Mouse (Mus musculus): ENCODE results near the gene Ccdc88c. TPM values are rescaled to one million over a fixed set of nuclear protein-coding genes. Genes with fewer than 3 reads are reported as not detected.

Gene Ccdc88c
- 10 to 100 TPM; 43.0 to 49.7 TPM for total RNA-seq (2021)
- long read RNA-seq, full-length matches to known transcripts, result 2 of 9 reads
- long read RNA-seq, partial matches to known transcripts, result 7 of 9 reads
- long read RNA-seq, other reads (novel, unspliced or antisense), result 0 of 9 reads

DNA sequence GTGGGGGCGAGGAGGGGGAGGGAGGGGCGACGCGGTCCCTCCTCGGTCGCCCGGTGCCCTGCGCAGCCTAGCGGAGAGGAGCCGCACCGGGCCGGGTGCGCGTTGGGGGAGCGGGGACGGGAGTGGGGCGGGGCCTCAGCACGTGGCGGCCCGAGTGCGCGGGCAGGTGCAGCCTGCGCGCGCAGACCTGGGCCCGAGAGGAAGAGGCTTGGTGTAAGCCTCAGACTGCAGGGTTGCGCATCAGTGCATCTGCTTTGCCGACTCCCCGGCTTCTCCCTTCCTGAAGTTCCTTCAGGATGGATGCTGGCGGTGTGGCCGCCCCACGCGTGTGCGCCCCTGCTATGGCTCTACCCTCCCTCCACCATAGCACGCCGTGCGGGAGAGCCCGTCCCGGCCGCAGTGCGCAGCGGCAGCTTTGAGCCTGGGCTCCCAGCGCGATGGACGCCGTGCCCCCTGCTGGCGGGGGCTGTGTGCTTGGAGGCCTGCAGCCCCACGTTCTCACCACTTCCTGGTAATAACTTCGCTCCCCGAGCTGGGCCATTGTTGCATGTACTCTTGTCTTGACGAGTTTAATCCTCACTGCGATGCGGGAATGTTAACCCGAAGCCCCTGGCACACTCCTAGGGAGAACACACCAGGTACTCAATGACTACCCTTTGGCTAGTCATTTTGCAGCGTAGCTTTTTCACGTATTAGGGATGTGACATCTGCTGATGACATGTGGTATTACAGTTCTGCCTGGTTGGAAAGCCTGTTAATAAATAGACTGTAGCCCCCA lies at the start of gene Ccdc88c:
Gene Ccdc88c, minus strand, starts transcription at position 103 of the 778 bp plus-strand sequence.
- DNase-seq (ENCODE audit: low spot score in 2 of 2), result peak; percentile 82 to 87

DNA sequence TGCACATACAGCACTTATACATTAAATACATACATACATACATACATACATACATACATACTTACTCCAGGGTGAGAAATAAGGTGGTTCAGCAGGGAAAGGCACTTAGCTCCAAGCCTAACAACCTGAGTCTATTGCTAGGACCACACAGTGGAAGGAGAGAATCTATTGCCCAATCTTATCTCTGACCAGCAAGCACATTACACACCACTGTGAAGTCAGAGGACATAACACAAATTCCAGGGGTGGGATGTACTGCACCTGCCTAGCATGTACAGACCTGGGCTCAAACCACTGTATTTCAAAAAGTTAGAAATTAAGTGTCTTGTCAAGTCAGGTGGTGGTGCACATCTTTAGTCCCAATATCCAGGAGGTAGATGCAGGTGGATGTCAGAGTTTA lies 49.1 kb upstream of the Ccdc88c start:
- DNase-seq (ENCODE audit: low spot score in 2 of 2), result no peak

DNA sequence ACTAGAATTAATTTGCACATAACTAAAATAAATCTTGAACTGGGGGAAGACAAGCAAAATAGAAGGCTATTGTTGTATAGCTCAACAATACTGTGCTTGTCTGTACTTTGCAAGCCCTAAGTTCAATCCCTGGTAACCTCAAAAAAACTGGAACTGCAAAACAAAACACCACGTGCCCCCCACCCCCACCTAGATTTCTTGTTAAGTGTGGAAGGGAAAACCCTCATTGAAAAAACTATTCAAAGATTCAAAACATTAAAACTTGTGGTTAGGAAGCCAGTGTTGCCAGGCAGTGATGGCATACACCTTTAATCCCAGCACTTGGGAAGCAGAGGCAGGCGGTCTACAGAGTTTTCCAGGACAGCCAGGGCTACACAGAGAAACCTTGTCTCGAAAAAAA lies 46.6 kb upstream of the Ccdc88c start:
- no peak for DNase-seq (ENCODE audit: low spot score in 2 of 2)

- DNase-seq (ENCODE audit: low spot score in 2 of 2), result no peak
These were observed 46.1 kb upstream of the Ccdc88c start for GRCm38 (mm10) chr12:101074821-101075429.

DNA sequence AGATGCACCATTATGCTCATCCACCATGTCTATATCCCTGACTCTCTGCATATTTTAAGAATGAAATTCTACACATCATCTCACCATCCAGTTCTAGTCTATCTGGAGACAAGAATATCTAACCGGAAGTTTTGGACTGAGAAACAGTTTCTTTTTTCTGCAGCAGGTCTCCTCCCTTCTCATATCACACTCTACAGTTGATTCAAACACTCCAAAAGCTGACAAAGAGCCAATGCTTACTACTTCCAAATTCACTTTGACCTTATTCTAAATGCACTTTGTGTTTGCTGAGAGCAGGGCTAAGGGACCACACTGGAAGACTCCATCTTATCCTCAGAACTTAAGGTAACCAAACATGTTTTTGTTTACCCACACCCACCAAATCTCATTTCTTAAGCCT lies 41.0 kb upstream of the Ccdc88c start:
- DNase-seq (ENCODE audit: low spot score in 2 of 2), result no peak

GRCm38 (mm10) chr12:101066329-101066728 lies 37.5 kb upstream of the Ccdc88c start:
- no peak for DNase-seq (ENCODE audit: low spot score in 2 of 2)

GRCm38 (mm10) chr12:101039956-101040355 lies 11.1 kb upstream of the Ccdc88c start:
- no peak for DNase-seq (ENCODE audit: low spot score in 2 of 2)

DNA sequence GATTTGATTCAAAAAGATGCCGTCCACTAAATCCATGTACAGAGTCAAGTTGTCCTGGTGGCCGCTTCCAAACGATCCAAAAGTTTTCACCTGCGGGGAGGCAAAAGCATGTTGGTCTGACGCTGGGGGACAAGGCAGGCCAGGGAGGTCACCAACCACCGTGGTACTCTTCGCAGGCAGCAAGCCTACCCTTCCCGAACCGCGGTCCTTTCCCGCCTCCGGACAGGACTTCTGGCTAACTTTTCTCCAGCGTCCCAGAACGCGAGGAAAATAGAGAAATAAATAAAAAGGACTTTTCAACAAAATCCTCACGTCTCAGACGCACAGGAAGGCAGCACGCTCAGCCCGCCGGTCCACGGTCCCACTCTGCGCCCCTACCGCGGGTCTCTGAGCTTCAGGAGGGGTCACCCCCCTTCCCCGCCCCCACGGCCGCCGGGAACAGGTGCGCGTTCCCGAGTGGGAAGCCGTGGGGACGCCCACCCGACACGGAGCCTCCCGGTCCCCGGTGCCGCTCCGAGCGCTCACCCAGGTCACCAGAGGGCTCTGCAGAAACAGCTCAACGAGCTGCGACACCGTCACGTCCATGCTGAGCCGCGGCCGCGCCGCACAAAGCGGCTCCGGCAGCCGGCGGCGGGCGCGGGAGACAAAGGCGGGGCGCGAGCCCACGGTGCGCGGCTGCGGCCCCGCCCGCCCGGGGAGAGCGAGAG lies 456 bp downstream of the Ccdc88c start:
- DNase-seq (ENCODE audit: low spot score in 2 of 2), result no peak

DNA sequence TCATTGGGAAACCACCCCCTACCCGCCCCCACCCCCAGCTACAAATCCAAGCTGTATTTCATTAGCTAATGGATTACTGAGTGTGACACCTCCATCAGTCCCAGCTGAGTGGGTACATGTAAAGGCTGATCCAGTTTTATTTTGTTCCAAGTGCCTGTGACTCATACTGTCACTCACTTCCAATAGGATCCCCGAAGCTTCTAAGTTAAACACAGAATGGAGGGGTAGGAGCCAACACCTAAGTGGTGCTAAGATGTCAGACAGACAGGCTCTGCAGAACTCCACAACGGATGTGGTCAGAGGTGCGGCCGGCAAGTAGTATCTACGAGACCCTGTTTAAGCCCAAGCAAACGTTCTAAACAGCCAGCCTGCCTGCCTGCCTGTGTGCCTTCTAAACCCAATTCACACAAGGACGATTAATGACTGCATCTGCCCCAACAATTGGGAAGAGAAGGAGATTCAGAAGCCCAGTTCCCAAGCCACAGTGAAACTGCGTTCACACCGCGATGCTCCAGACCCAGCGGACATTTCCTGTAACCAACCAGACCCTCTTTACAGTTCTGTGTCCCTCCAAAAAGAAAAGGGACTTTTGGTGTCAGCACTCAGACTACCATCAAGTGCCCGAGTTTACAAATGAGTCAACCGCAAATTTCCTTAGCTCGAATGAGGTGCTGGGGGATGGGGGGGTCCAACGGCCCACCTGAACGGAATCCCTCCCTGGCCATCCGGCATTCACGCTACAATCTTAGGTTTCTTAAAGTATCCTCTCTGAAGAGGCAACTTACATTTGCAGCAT lies 1.2 kb downstream of the Ccdc88c start:
- DNase-seq (ENCODE audit: low spot score in 2 of 2), result peak in 1 of 2 experiments; percentile 38

GRCm38 (mm10) chr12:101026946-101027345 lies 1.9 kb downstream of the Ccdc88c start:
- DNase-seq (ENCODE audit: low spot score in 2 of 2), result peak; percentile 52 to 61

DNA sequence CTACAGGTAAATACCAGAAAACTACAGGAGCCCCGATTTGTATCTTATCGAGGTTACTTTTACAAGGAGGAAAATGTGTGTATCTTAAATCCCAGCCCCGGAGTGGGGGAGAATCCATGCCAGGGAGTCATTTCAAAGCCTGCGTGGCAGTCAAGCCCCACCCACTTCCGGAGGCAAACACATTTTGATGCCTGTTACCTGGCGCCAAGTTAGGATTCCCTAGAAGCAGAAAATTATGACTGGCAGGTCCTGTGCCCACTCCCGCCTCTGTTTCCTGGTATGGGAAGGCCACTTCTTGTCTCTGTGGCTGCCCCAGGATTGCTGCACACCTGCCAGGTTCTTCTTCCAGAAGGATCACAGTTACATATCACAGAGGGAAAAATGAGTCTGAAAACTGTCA lies 2.3 kb downstream of the Ccdc88c start:
- DNase-seq (ENCODE audit: low spot score in 2 of 2), result peak in 1 of 2 experiments; percentile 24

DNA sequence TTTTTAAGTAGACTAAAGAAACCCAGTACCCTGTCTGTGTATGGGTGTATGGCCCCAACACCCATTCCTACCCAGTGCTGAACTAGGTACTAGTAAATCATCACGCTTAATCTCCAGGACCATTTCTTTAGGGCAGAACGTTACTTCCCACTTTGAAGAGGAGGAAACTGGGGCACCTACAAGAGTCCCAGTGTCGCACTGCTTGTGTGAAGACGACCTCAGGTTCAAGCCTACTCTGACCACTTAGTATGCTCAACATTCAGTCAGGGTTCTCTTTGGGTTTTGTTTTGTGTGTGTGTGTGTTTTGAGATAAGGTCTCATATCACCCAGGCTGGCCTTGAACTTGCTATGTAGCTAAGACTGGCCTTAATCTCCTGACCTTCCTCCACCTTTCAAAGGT lies 2.8 kb downstream of the Ccdc88c start:
- DNase-seq (ENCODE audit: low spot score in 2 of 2), result peak in 1 of 2 experiments; percentile 7

DNA sequence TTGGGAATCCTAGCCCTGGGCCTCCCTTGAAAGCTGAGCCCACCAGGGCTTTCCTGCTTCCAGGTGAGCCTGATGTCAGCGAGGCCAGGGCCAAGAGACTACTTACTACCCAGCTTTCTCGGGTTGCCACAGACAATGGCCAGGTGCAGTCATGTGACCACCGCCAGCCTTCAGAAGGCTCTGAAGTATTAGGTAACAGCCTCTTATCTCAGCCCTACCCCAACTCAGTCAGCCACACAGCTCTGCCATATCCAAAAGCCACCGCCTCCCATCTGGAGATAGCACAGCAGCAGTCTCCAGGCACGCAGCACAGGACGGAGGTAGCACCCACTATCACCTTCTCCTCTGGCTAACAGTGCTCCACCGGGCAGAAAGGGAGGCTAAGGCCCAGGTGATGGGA lies 3.5 kb downstream of the Ccdc88c start:
- peak; percentile 13 to 18 for DNase-seq (ENCODE audit: low spot score in 2 of 2)

DNA sequence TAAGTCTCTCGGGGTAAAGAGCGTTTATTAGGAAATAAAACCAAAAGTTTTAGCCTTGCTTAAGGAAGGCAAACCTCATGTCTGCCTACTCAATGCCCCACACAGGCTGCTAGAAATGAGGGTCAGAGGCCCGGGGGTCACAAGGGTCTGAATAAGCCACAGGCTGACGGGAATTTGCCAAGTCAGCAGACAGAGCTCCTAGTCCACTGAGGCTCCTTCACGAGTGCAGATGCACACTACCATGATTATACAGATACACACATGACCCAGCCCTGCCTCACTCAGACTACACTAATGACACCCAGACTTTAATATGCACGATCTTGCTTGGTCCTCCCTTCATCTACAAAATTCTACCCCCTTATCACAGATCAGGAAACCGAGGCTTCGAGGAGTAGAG lies 4.0 kb downstream of the Ccdc88c start:
- peak; percentile 3 to 19 for DNase-seq (ENCODE audit: low spot score in 2 of 2)

- DNase-seq (ENCODE audit: low spot score in 2 of 2), result peak in 1 of 2 experiments; percentile 33
These were observed 5.7 kb downstream of the Ccdc88c start for GRCm38 (mm10) chr12:101023143-101023542.

DNA sequence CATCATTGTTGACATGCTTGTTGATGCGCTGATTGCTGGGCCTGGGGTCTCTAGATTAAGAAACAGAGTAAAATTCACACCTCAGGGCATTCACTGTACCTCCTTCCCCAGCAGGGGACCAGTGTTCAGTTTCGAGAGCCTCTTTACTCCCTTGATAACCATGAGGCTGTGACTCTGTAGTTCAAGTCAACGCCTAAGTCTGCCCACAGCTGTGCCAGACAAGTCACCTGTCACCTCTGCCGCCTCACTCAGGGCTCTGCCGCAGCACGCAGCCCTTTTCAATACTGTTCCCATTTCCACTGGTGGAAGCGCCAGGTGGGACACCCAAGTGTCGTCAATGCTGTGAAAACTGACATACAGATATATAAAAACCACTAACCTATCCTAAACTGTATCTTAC lies 6.5 kb downstream of the Ccdc88c start:
- no peak for DNase-seq (ENCODE audit: low spot score in 2 of 2)

GRCm38 (mm10) chr12:101021484-101022226 lies 7.2 kb downstream of the Ccdc88c start:
- DNase-seq (ENCODE audit: low spot score in 2 of 2), result no peak

DNA sequence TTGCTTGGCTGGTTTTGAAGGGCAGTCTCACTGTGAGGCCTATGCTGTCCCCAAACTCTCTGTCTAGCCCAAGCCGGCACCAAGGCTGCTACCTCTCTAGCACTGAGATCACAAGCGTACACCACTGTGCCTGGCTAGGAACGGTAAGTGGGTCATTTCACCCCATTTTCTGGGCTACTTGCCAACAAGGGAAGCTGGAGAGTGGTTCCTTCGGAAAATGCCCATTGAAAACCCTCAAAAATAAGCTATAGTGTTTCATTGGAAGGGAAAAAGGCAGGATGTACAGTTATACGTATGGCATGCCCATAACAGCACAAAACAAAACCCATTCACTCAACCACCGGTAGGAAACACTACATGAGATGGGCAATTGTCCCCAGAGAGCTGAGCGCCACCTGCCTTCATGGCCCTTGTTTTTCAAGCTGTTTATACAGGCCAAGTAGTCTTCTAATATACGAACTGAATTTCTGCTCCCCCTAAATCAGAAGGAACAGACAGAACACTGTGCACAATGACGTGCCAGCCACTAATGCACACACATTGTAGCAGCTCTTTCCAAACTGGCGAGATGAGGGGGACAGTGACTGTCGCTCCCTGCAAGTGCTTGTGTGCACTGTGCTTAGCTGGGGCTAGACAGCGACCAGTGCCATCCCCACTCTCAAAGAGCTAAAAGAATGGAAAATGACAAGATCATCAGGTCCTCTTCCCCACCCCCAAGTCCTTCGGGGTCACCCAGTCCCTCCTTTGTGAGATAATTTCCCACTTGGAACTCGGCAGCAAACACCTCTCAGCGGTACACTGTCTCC lies 8.4 kb downstream of the Ccdc88c start:
- no peak for DNase-seq (ENCODE audit: low spot score in 2 of 2)

DNA sequence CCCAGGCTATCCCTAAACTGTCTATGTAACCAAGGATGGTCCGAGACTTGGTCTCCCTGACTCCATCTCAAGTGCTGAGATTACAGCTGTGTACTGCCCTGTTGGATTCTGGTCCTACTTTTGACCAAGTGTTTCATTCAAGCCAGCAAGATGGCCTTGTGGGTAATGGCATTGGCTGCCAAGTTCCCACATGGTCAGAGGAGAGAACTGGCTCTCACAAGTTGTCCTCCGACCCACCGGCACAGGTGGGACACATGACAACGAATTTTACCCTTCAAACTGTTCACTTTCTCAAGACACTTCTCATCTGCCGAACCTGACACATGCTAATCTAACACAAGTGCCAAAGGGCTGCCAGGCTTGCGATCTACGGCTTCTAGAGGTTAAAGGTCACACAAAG lies 9.4 kb downstream of the Ccdc88c start:
- DNase-seq (ENCODE audit: low spot score in 2 of 2), result no peak

DNA sequence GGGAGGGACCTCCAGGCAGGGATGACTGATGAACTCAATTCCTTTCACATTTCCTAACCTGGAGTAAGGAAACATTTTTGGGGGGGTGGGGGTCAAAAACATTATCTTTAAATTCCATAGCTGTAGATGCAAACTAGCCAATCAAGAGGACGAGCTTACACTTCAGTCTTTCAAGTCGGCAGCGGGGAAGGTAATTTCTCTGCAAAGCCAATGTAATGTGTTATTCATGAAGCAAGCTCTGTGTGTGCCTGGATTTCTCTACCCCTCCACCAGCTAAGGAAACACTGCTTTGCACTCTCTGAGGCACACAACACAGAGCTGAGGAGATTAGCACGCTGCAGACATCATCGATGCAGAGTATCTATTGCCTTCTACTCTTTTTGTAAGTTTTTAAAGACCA lies 9.8 kb downstream of the Ccdc88c start:
- no peak for DNase-seq (ENCODE audit: low spot score in 2 of 2)
